Mouse (Mus musculus): ENCODE results near the gene Rsad1. TPM values are rescaled to one million over a fixed set of nuclear protein-coding genes. Genes with fewer than 3 reads are reported as not detected.

Rsad1 gene
- polyA plus RNA-seq, 1 experiment from 2014 or later, result 1.6 TPM

DNA sequence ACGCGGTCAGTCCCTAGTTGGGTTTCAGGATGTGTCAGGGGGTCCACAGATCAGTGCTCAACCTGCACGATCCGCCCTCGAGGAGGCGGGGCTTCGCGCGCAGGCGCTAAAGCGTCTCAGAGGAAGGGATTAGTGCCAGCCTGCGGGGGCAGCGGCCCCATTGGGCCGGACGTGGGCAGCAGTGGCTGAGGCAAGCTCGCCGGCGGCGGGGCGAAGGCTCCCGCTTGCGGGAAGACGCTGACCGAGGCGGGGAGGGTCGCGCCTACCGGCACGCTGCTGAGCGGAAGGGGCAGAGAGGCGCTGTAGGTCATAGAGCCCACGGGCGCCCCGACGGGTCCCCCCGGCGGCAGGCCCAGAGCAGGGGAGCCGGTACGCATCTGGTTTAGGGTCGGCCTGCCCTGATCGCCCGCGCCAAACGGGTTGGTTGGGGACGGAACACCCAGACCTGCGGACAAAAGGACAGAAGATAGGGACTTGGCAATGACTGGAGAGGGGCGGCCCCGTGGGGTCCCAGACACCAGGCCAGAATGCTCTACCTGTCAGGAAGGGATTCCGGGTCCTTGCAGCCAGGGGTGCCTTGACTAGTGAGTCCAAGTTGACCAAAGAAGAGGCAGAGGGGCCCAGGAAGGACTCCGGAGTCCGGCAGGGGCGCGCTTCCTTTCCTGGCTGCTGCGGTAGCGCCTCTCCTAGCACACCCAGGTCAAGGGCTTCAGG lies 57.9 kb downstream of the Rsad1 start:
- H3K27ac ChIP-seq (ENCODE audit: low read length), result no peak overlapping the region
- H3K9me3 ChIP-seq (ENCODE audit: low read length), result no peaks in the 10 kb centered on the region
- no peaks in the 10 kb centered on the region for H3K36me3 ChIP-seq (ENCODE audit: insufficient read depth, low read length)
- ATAC-seq (no peak), DNase-seq (ENCODE audit: low spot score) (peak; percentile 56)
- TF ChIP-seq CTCF (IDR thresholded peaks at IDR 0.05) (no peak), EP300 (IDR thresholded peaks at IDR 0.05) (no peak)
- H3K4me1 ChIP-seq (ENCODE audit: insufficient read depth, low read depth, low read length), result peaks cover 4% of the 10 kb centered on the region; the same call in 1 of the 2 replicates
- no peaks in the 10 kb centered on the region for H3K27me3 ChIP-seq (replicated peaks; ENCODE audit: insufficient read depth, low read length)
- H3K4me3 ChIP-seq (ENCODE audit: low read depth, low read length), result peak overlapping the region; percentile 36
- H3K9ac ChIP-seq (replicated peaks; ENCODE audit: low read depth), result 0 out of 2 replicates have a peak overlapping the region, but pooled peaks have one; percentile 5
- WGBS, result 10% methylated on average over 53 of the region's 55 CpGs
- H3K4me2 ChIP-seq (replicated peaks; ENCODE audit: low read depth, low read length), result peak overlapping the region; percentile 64

Other genes starting within 250 kb of the Rsad1 start
- gene Luc7l3, start 227.3 kb downstream of the Rsad1 start, polyA plus RNA-seq (2015; fragmentation: Nextera tagmentation; extraction: Ambion mirVana), result 79.4 and 84.0 TPM in 2 replicates
- 33.3 and 33.6 TPM in 2 replicates for gene Ankrd40, start 221.3 kb downstream of the Rsad1 start, polyA plus RNA-seq (2015; fragmentation: Nextera tagmentation; extraction: Ambion mirVana)
- gene Abcc3, start 156.3 kb downstream of the Rsad1 start, polyA plus RNA-seq (2015; fragmentation: Nextera tagmentation; extraction: Ambion mirVana), result 8.7 and 10.4 TPM in 2 replicates
- 1.4 and 3.1 TPM in 2 replicates for gene Cacna1g, start 75.1 kb downstream of the Rsad1 start, polyA plus RNA-seq (2015; fragmentation: Nextera tagmentation; extraction: Ambion mirVana)
- gene Spata20, start 63.1 kb downstream of the Rsad1 start, polyA plus RNA-seq (2015; fragmentation: Nextera tagmentation; extraction: Ambion mirVana), result 0.14 TPM in 1 of 2 replicates, not detected in the other
- 33.2 and 34.5 TPM in 2 replicates for gene Epn3, start 49.3 kb downstream of the Rsad1 start, polyA plus RNA-seq (2015; fragmentation: Nextera tagmentation; extraction: Ambion mirVana)
- 3.1 and 4.7 TPM in 2 replicates for gene Mycbpap, start 27.5 kb downstream of the Rsad1 start, polyA plus RNA-seq (2015; fragmentation: Nextera tagmentation; extraction: Ambion mirVana)
- 23.9 and 29.0 TPM in 2 replicates for gene Chad, start 15.8 kb upstream of the Rsad1 start, polyA plus RNA-seq (2015; fragmentation: Nextera tagmentation; extraction: Ambion mirVana)
- 3.2 and 3.4 TPM in 2 replicates for gene Acsf2, start 52.6 kb upstream of the Rsad1 start, polyA plus RNA-seq (2015; fragmentation: Nextera tagmentation; extraction: Ambion mirVana)
- 72.9 and 75.0 TPM in 2 replicates for gene Lrrc59, start 80.5 kb upstream of the Rsad1 start, polyA plus RNA-seq (2015; fragmentation: Nextera tagmentation; extraction: Ambion mirVana)
- gene Mrpl27, start 104.5 kb upstream of the Rsad1 start, polyA plus RNA-seq (2015; fragmentation: Nextera tagmentation; extraction: Ambion mirVana), result 113 and 118 TPM in 2 replicates
- gene Eme1, start 104.7 kb upstream of the Rsad1 start, polyA plus RNA-seq (2015; fragmentation: Nextera tagmentation; extraction: Ambion mirVana), result 0.87 and 1.0 TPM in 2 replicates
- gene Xylt2, start 128.3 kb upstream of the Rsad1 start, polyA plus RNA-seq (2015; fragmentation: Nextera tagmentation; extraction: Ambion mirVana), result 13.3 and 14.1 TPM in 2 replicates
- gene Gm11541, start 155.2 kb upstream of the Rsad1 start, polyA plus RNA-seq (2015; fragmentation: Nextera tagmentation; extraction: Ambion mirVana), result 0.69 and 1.3 TPM in 2 replicates
- gene Cdc34b, start 192.5 kb upstream of the Rsad1 start, polyA plus RNA-seq (2015; fragmentation: Nextera tagmentation; extraction: Ambion mirVana), result 0.17 and 0.38 TPM in 2 replicates
- not detected in 2 replicates for gene Tmem92, start 233.4 kb upstream of the Rsad1 start, polyA plus RNA-seq (2015; fragmentation: Nextera tagmentation; extraction: Ambion mirVana)

All from lung, postnatal 0 days (tissue).